Mouse (Mus musculus) lung, postnatal 0 days (tissue): ENCODE data around the gene Caprin2.

ENCODE experiments used
- CTCF ChIP-seq: IDR thresholded peaks from 2 replicates; pipeline ENCODE4 v1.5.1; 2016; ENCODE audit warnings: antibody characterized with exemption, mild to moderate bottlenecking
- EP300 ChIP-seq: IDR thresholded peaks from 2 replicates; pipeline ENCODE4 v1.6.1; 2016; ENCODE audit warnings: antibody characterized with exemption, mild to moderate bottlenecking, control low read depth

DNA sequence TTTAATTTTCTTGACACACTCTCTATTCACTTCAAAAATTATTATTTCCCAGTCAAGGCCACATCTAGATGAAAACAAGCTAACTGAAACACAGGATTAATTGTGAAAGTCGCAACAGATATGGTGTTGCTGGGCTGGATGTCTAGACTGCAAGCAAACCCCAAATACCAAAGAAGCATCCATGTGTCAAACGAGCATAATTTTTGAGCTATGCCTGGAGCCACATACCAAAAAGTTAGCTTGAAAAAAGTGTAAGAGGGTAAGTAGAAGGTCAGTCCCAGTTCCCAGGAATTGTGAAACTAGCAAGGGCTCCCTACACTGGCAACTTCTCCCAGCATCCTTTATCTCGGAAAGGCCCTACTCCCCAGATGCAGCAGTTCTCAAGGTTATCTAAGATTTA, 47.7 kb upstream of the Caprin2 start:
- TF ChIP-seq CTCF (no peak), EP300 (no peak)
